Comparison of ENCODE assay signal across 9 mouse cellular contexts in genomic region chr11:81462199-81462598, GRCm38 (mm10).
DNase-seq lines count a peak whose midpoint lies in the region; ATAC-seq lines count a peak whose summit lies in the region.
"Had no signal": no experiment of that assay in that cellular context is flagged by ENCODE, and none has a peak within 500 bp of the region (broad histone marks: within the 10 kb centered on the region; RNA-seq: fewer than 3 reads in every experiment).

No protein-coding gene starts in this region.

- H3K4me2 ChIP-seq in neural tube, embryonic 15.5 days: no peak overlapping the region
- H3K4me2 ChIP-seq: liver, embryonic 15.5 days had no signal

- ATAC-seq in cerebellum, adult (ENCODE audit: insufficient number of reproducible peaks, low FRiP score, low TSS enrichment): no peak
- no peak for ATAC-seq in neural tube, embryonic 15.5 days (ENCODE audit: low FRiP score)

- no peaks in the 10 kb centered on the region for H3K9me3 ChIP-seq in neural tube, embryonic 15.5 days (replicated peaks)
- H3K9me3 ChIP-seq: liver, embryonic 15.5 days had no signal

- no peak overlapping the region for H3K9ac ChIP-seq in neural tube, embryonic 15.5 days (replicated peaks)
- H3K9ac ChIP-seq: liver, embryonic 15.5 days had no signal

- H3K36me3 ChIP-seq in neural tube, embryonic 15.5 days: no peaks in the 10 kb centered on the region
- H3K36me3 ChIP-seq: liver, embryonic 15.5 days had no signal

- no peak overlapping the region for H3K4me3 ChIP-seq in neural tube, embryonic 15.5 days (replicated peaks)
- H3K4me3 ChIP-seq: liver, embryonic 15.5 days had no signal

- peak; percentile 4 for DNase-seq in cerebellum, adult 11 months
- DNase-seq in neural tube, embryonic 10.5 days (ENCODE audit: extremely low spot score, low spot score): peak; percentile 32
- DNase-seq in embryo, embryonic 11.5 days (ENCODE audit: low read depth, low spot score): peak; percentile 54
- DNase-seq in layer of hippocampus, postnatal 10 days (ENCODE audit: low spot score in 2 of 2): peak; percentile 48 to 61
- DNase-seq in retina, postnatal 7 days (ENCODE audit: low read depth, low spot score): peak; percentile 24
- no peak for DNase-seq in spleen, postnatal 10 days (ENCODE audit: low spot score in 2 of 2)

- 3% methylated on average over 5 of the region's 5 CpGs for WGBS in neural tube, embryonic 15.5 days

- H3K27me3 ChIP-seq in neural tube, embryonic 15.5 days (replicated peaks): no peaks in the 10 kb centered on the region
- H3K27me3 ChIP-seq: liver, embryonic 15.5 days had no signal

- H3K4me1 ChIP-seq in neural tube, embryonic 15.5 days: peaks cover 4% of the 10 kb centered on the region; the same call in 1 of the 2 replicates
- H3K4me1 ChIP-seq: liver, embryonic 15.5 days had no signal

- no peak overlapping the region for H3K27ac ChIP-seq in neural tube, embryonic 15.5 days (replicated peaks)
- H3K27ac ChIP-seq: liver, embryonic 15.5 days had no signal

Comparison
In these comparisons a context has a peak if more than half of its experiments do, and no peak if none do; other contexts are left out.
1. DNase-seq: peak in cerebellum, adult 11 months (single experiment), neural tube, embryonic 10.5 days (single experiment), embryo, embryonic 11.5 days (single experiment), layer of hippocampus, postnatal 10 days (2 of 2) and retina, postnatal 7 days (single experiment); none in spleen, postnatal 10 days (0 of 2).